8 mouse cellular contexts compared by ENCODE assay signal in the genomic region with DNA sequence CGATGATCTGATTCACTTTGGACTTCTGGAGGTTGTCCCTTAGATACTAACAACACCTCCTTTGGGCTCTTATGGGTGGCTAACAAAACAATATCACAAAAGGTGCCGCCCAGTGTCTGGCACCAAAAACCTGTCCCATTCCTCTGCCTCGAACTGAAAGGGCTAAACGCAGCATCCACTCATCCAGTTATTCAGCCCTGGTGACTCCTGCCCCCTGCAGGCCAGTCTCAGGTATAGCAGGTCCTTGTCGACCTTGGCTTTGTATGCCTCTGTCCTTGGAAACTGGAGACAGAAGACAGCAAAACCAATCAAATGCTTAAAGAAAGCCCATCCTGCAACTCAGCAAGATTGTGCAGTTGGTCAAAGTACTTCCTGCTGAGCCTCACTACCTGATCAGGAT. TPM values are rescaled to one million over a fixed set of nuclear protein-coding genes. Genes with fewer than 3 reads are reported as not detected.
DNase-seq lines count a peak whose midpoint lies in the region; ATAC-seq and TF ChIP-seq lines count a peak whose summit lies in the region.

No protein-coding gene starts in this region.

- no peak for TF ChIP-seq POLR2A in thymus, adult 2 months (IDR thresholded peaks at IDR 0.05; ENCODE audit: control insufficient read depth, extremely low read depth, insufficient read depth, low read length, poor library complexity)

- WGBS in thymus, adult 2 months: 39% methylated on average over 5 of the region's 5 CpGs

- TF ChIP-seq CTCF in thymus, adult 2 months (IDR thresholded peaks at IDR 0.05; ENCODE audit: borderline replicate concordance, control insufficient read depth, extremely low read depth, insufficient read depth, low read length, poor library complexity): peak; percentile 75; the same call in 1 of the 2 replicates

- no peaks in the 10 kb centered on the region for H3K36me3 ChIP-seq in thymus, adult 2 months (ENCODE audit: control insufficient read depth, insufficient read depth, low read length)

- 0 out of 2 replicates have a peak, but pooled peaks have one; percentile 34 for ATAC-seq in monocyte, adult 5-6 weeks (replicated peaks; ENCODE audit: insufficient number of reproducible peaks, low FRiP score, low TSS enrichment, poor library complexity, severe bottlenecking)

- no peak overlapping the region for H3K27ac ChIP-seq in thymus, adult 2 months (ENCODE audit: control insufficient read depth, insufficient read depth, low read length)

- intact Hi-C loops in gastrocnemius, postnatal 14 days (cut with DNase I; ENCODE audit: low total_unique reads): no loop called here

- no peak overlapping the region for H3K4me3 ChIP-seq in thymus, adult 2 months (ENCODE audit: control insufficient read depth, insufficient read depth, low read length)

- H3K4me1 ChIP-seq in thymus, adult 2 months (replicated peaks; ENCODE audit: control insufficient read depth, insufficient read depth, low read length): peaks cover 14% of the 10 kb centered on the region

- DNase-seq in gastrocnemius, postnatal 10 days: peak; percentile 42
- DNase-seq in gastrocnemius, postnatal 4 days (ENCODE audit: low spot score in 2 of 2): no peak
- peak; percentile 49 for DNase-seq in thymus, adult 2 months
- no peak for DNase-seq in thymus, adult 18-20 months
- peak; percentile 40 for DNase-seq in embryo, embryonic 9.5 days (ENCODE audit: extremely low spot score)
- DNase-seq in gastrocnemius, postnatal 14 days: no peak
- DNase-seq in layer of hippocampus, adult 9-11 months: no peak

- peaks cover 23% of the 10 kb centered on the region for H3K27me3 ChIP-seq in thymus, adult 2 months (ENCODE audit: control insufficient read depth, insufficient read depth, low read length)

RNA-seq across cellular contexts. Expression of a gene that starts 5.4 kb away (rescaled TPM):
- total RNA-seq in gastrocnemius, postnatal 10 days (2021): 1 to 10 TPM; 2.1 to 4.5 TPM
- total RNA-seq in gastrocnemius, postnatal 4 days (2021): 1 to 10 TPM; 4.2 to 5.1 TPM
- 0.50 and 0.58 TPM in 2 replicates for polyA plus RNA-seq in thymus, adult 2 months (2012; rRNA removed)
- not detected in 3 replicates for total RNA-seq in monocyte, adult 5-6 weeks (2017)
- total RNA-seq in gastrocnemius, postnatal 14 days (2021): 1 to 10 TPM; 1.2 to 1.3 TPM

RNA-seq across cellular contexts. Expression of a gene that starts 30.8 kb away (rescaled TPM):
- total RNA-seq in gastrocnemius, postnatal 10 days (2021): 100 to 1,000 TPM; 231 to 235 TPM
- total RNA-seq in gastrocnemius, postnatal 4 days (2021): 100 to 1,000 TPM; 198 to 217 TPM
- 95.0 and 98.5 TPM in 2 replicates for polyA plus RNA-seq in thymus, adult 2 months (2012; rRNA removed)
- total RNA-seq in monocyte, adult 5-6 weeks (2017): 59.6 to 65.0 TPM (median 62.6 TPM) in 3 replicates
- 100 to 1,000 TPM; 216 to 235 TPM for total RNA-seq in gastrocnemius, postnatal 14 days (2021)

RNA-seq across cellular contexts. Expression of a gene that starts 46.8 kb away (rescaled TPM):
- total RNA-seq in gastrocnemius, postnatal 10 days (2021): 10 to 100 TPM; 17.7 to 26.2 TPM
- total RNA-seq in gastrocnemius, postnatal 4 days (2021): 10 to 100 TPM; 20.2 to 25.0 TPM
- 166 and 189 TPM in 2 replicates for polyA plus RNA-seq in thymus, adult 2 months (2012; rRNA removed)
- total RNA-seq in monocyte, adult 5-6 weeks (2017): 57.1 to 85.3 TPM (median 81.5 TPM) in 3 replicates
- total RNA-seq in gastrocnemius, postnatal 14 days (2021): 10 to 100 TPM; 24.0 to 25.4 TPM

RNA-seq across cellular contexts. Expression of a gene that starts 54.0 kb away (rescaled TPM):
- 10 to 100 TPM; 13.4 to 18.5 TPM for total RNA-seq in gastrocnemius, postnatal 10 days (2021)
- 10 to 100 TPM; 19.9 to 20.3 TPM for total RNA-seq in gastrocnemius, postnatal 4 days (2021)
- 67.3 and 68.6 TPM in 2 replicates for polyA plus RNA-seq in thymus, adult 2 months (2012; rRNA removed)
- total RNA-seq in monocyte, adult 5-6 weeks (2017): 10.1 to 27.7 TPM (median 18.6 TPM) in 3 replicates
- 10 to 100 TPM; 12.2 to 12.7 TPM for total RNA-seq in gastrocnemius, postnatal 14 days (2021)

Comparison
In these comparisons a context has a peak if more than half of its experiments do, and no peak if none do; other contexts are left out.
1. DNase-seq: peak in gastrocnemius, postnatal 10 days (single experiment), thymus, adult 2 months (single experiment) and embryo, embryonic 9.5 days (single experiment); none in gastrocnemius, postnatal 4 days (0 of 2), thymus, adult 18-20 months (0 of 2), gastrocnemius, postnatal 14 days (single experiment) and layer of hippocampus, adult 9-11 months (single experiment).